Mouse (Mus musculus): ENCODE results near the gene Vinac1. TPM values are rescaled to one million over a fixed set of nuclear protein-coding genes. Genes with fewer than 3 reads are reported as not detected.

The Vinac1 gene
- total RNA-seq (2014; rRNA removed) = 1.8 and 2.3 TPM in 2 replicates
- polyA plus RNA-seq (2015; fragmentation: Nextera tagmentation; extraction: Ambion mirVana) = 0.94 and 1.1 TPM in 2 replicates

DNA sequence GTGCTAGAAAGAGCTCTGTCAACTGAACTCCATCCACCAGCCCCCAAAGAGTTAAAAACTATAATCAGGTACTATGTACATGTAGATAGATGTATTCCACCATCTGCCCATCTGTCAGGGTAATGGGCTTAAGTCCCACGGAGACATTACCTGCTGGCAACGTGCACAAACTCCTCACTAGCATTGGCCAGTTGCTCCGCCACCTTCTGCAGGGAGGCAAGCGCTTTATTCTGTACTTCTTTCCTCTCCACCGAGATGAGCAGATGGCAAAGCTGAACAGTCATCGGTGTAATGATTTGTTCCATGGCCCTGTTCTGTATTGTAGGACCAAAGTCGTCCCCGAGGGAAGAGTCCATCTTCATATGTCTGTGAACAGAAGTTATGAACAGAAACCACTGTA is at the start of gene Vinac1:
TSS of gene Vinac1 (minus strand) at position 362 of the 400 bp plus-strand sequence.
- Histone ChIP-seq H3K4me3 (ENCODE audit: low read depth, low read length) (no peak within 1 kb of the TSS), H3K27me3 (ENCODE audit: insufficient read depth, low read length) (no peaks in the 10 kb centered on the region), H3K27ac (ENCODE audit: low read depth, low read length) (no peak within 1 kb of the TSS), H3K9me3 (ENCODE audit: low read length) (no peaks in the 10 kb centered on the region), H3K4me2 (ENCODE audit: low read depth, low read length, poor library complexity, severe bottlenecking) (no peak within 1 kb of the TSS), H3K4me1 (ENCODE audit: insufficient read depth, low read length) (no peaks in the 10 kb centered on the region), H3K36me3 (ENCODE audit: insufficient read depth, low read length) (no peaks in the 10 kb centered on the region), H3K9ac (replicated peaks; ENCODE audit: low read length, poor library complexity, severe bottlenecking) (no peak within 1 kb of the TSS)
- TF ChIP-seq CTCF (IDR thresholded peaks at IDR 0.05) = no peak
- no peak for ATAC-seq (ENCODE audit: low FRiP score)
- 85% methylated on average over 8 of the region's 8 CpGs for WGBS
- peak; percentile 46 for DNase-seq (ENCODE audit: low spot score)

DNA sequence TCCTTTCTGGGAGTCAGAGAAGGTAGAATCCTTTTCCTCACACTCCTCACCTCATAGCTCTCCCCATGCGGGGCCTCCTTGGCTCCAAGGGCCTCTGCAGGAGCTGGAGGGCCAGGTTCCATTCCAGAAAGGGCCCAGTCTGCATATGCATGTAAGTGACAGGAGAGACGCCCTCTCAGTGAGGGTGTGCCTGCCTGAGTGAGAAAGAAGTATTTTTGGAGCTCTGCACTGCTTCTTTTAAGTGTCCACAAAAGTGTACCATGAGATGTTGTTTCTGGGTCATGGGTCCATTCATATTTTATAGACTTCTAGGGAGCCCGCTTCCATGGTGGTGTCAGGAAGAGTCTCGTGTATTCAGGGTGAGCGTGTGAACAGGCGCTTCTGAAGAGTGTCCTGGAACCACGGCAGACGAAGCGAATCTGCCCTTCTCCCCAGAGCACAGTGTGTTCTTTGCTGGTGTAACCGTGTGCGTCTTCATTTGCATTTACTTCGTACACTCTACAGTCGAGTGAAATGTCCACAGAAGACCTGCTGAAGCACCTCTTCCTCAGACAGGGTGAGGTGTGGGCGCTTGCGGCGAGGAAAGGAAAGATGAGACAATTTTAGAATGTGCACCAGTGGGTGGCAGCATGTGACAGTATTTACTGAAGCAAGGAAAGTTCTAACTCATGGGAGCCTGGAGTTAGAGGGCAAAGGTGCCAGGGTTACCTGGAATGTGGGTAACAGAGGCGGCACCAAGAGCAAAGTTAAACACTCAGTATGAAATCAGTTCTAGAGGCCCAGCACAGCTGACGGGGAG is 46.2 kb upstream of the Vinac1 start:
- no peaks in the 10 kb centered on the region for H3K9me3 ChIP-seq (ENCODE audit: low read length)
- 89% methylated on average over 18 of the region's 18 CpGs for WGBS
- peaks cover 44% of the 10 kb centered on the region for H3K36me3 ChIP-seq (ENCODE audit: insufficient read depth, low read length)
- H3K27ac ChIP-seq (ENCODE audit: low read depth, low read length) = no peak overlapping the region
- H3K9ac ChIP-seq (replicated peaks; ENCODE audit: low read length, poor library complexity, severe bottlenecking) = no peak overlapping the region
- H3K4me2 ChIP-seq (ENCODE audit: low read depth, low read length, poor library complexity, severe bottlenecking) = no peak overlapping the region
- no peaks in the 10 kb centered on the region for H3K27me3 ChIP-seq (ENCODE audit: insufficient read depth, low read length)
- H3K4me1 ChIP-seq (ENCODE audit: insufficient read depth, low read length) = no peaks in the 10 kb centered on the region
- no peak for ATAC-seq (ENCODE audit: low FRiP score)
- DNase-seq (ENCODE audit: low spot score) = no peak
- H3K4me3 ChIP-seq (ENCODE audit: low read depth, low read length) = no peak overlapping the region
- no peak for TF ChIP-seq CTCF (IDR thresholded peaks at IDR 0.05)

DNA sequence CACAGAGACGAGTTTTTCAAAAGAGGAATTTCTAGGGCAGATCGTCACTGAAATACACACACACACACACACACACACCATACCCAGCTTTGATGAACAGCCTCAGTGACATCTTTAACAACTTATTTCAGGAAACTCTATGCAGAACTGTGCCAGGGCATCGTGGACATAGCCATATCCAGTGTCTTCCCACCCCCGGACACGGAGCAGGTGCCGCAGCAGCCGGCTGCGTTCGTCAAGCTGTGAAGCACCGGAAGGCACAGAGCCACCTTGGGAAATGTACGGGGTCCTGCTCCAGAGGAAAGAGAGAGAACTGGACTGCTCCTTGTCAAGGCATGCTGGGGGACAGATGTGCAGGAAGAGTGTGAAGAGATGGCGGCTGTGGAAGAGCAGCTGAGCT is 44.8 kb upstream of the Vinac1 start:
- ATAC-seq (ENCODE audit: low FRiP score) (no peak), DNase-seq (ENCODE audit: low spot score) (no peak)
- no peak for TF ChIP-seq CTCF (IDR thresholded peaks at IDR 0.05)
- no peaks in the 10 kb centered on the region for H3K4me1 ChIP-seq (ENCODE audit: insufficient read depth, low read length)
- H3K36me3 ChIP-seq (ENCODE audit: insufficient read depth, low read length) = peaks cover 53% of the 10 kb centered on the region
- no peaks in the 10 kb centered on the region for H3K27me3 ChIP-seq (ENCODE audit: insufficient read depth, low read length)
- no peaks in the 10 kb centered on the region for H3K9me3 ChIP-seq (ENCODE audit: low read length)
- H3K4me2 ChIP-seq (ENCODE audit: low read depth, low read length, poor library complexity, severe bottlenecking) = no peak overlapping the region
- H3K4me3 ChIP-seq (ENCODE audit: low read depth, low read length) = no peak overlapping the region
- 94% methylated on average over 12 of the region's 12 CpGs for WGBS
- no peak overlapping the region for H3K9ac ChIP-seq (replicated peaks; ENCODE audit: low read length, poor library complexity, severe bottlenecking)
- no peak overlapping the region for H3K27ac ChIP-seq (ENCODE audit: low read depth, low read length)

DNA sequence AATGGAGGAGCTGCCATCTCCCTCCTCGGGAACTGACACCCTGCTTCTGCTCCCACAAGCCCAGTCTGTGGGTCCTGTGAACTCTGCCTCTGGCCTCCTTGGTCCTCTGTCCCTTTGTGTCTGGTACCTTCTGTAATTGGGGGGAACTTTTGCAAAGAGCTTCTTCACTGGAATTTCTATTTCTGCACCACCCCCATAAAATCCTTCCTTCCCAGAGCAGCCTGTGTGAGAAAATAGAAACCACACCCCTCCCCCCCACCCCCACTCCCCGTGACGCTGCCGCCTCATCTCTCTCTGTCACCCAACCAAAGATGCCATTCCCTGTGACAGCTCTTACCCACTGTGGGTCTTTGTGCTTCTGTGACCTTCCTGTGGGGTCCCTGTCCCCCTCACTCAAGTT is 42.4 kb upstream of the Vinac1 start:
- no peak for TF ChIP-seq CTCF (IDR thresholded peaks at IDR 0.05)
- no peak for ATAC-seq (ENCODE audit: low FRiP score)
- 90% methylated on average over 4 of the region's 4 CpGs for WGBS

DNA sequence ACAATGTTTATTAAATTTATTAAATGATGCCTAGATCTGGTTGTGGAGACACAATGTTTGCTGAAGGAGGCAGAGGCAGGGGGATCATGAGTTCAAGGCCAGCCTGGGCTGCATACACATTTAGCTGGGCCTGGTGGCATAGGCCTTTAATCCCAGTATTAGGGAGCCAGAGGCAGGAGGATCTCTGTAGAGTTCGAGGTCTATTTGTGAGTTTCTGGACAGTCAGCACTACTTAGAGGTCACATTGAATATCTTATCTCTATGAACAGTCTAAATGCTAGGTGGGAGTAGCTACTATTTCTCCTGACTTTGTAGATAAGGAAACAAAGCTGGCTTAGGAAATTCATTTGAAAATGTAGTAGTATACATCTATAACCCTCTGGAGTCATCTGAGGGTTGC is 39.5 kb upstream of the Vinac1 start:
- DNase-seq (ENCODE audit: low spot score) = no peak
- H3K9ac ChIP-seq (replicated peaks; ENCODE audit: low read length, poor library complexity, severe bottlenecking) = no peak overlapping the region
- no peak overlapping the region for H3K4me3 ChIP-seq (ENCODE audit: low read depth, low read length)
- peaks cover 36% of the 10 kb centered on the region for H3K36me3 ChIP-seq (ENCODE audit: insufficient read depth, low read length)
- H3K27ac ChIP-seq (ENCODE audit: low read depth, low read length) = no peak overlapping the region
- H3K4me2 ChIP-seq (ENCODE audit: low read depth, low read length, poor library complexity, severe bottlenecking) = no peak overlapping the region
- H3K4me1 ChIP-seq (ENCODE audit: insufficient read depth, low read length) = no peaks in the 10 kb centered on the region
- 96% methylated on average over 1 of the region's 1 CpGs for WGBS
- no peaks in the 10 kb centered on the region for H3K27me3 ChIP-seq (ENCODE audit: insufficient read depth, low read length)
- no peak for TF ChIP-seq CTCF (IDR thresholded peaks at IDR 0.05)
- no peak for ATAC-seq (ENCODE audit: low FRiP score)
- H3K9me3 ChIP-seq (ENCODE audit: low read length) = no peaks in the 10 kb centered on the region

More for the DNA sequence above, 42.4 kb upstream of the Vinac1 start:
- H3K36me3 ChIP-seq (ENCODE audit: insufficient read depth, low read length) = peaks cover 57% of the 10 kb centered on the region
- no peak overlapping the region for H3K9ac ChIP-seq (replicated peaks; ENCODE audit: low read length, poor library complexity, severe bottlenecking)
- DNase-seq (ENCODE audit: low spot score) = no peak
- no peaks in the 10 kb centered on the region for H3K4me1 ChIP-seq (ENCODE audit: insufficient read depth, low read length)
- no peaks in the 10 kb centered on the region for H3K27me3 ChIP-seq (ENCODE audit: insufficient read depth, low read length)
- H3K4me2 ChIP-seq (ENCODE audit: low read depth, low read length, poor library complexity, severe bottlenecking) = no peak overlapping the region
- no peaks in the 10 kb centered on the region for H3K9me3 ChIP-seq (ENCODE audit: low read length)
- no peak overlapping the region for H3K4me3 ChIP-seq (ENCODE audit: low read depth, low read length)
- no peak overlapping the region for H3K27ac ChIP-seq (ENCODE audit: low read depth, low read length)

DNA sequence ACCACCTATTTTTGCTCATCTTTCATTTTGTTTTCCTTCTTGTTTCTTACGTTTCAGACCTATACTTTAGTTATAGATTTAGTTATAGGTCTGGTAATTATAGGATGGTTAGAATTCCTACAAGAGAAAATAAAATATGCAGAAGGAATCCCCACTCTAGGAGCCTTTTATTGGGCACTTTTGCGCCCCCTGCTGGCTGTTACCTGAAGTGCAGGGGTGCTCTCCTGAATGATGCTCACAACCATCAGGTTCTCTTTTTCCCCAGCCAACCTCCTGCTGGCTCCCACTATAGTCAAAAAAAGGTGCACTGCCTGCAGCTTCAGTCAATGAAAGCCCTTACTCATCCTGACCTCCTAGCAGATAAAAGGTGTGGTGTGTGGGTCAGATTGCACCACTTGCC is 37.0 kb upstream of the Vinac1 start:
- TF ChIP-seq CTCF (IDR thresholded peaks at IDR 0.05) = peak; percentile 71
- Histone ChIP-seq H3K4me2 (ENCODE audit: low read depth, low read length, poor library complexity, severe bottlenecking) (no peak overlapping the region), H3K4me3 (ENCODE audit: low read depth, low read length) (no peak overlapping the region), H3K9me3 (ENCODE audit: low read length) (no peaks in the 10 kb centered on the region), H3K36me3 (ENCODE audit: insufficient read depth, low read length) (peaks cover 27% of the 10 kb centered on the region), H3K27ac (ENCODE audit: low read depth, low read length) (no peak overlapping the region), H3K9ac (replicated peaks; ENCODE audit: low read length, poor library complexity, severe bottlenecking) (no peak overlapping the region), H3K4me1 (ENCODE audit: insufficient read depth, low read length) (no peaks in the 10 kb centered on the region), H3K27me3 (ENCODE audit: insufficient read depth, low read length) (no peaks in the 10 kb centered on the region)
- DNase-seq (ENCODE audit: low spot score) (peak; percentile 23), ATAC-seq (ENCODE audit: low FRiP score) (no peak)
- 51% methylated on average over 2 of the region's 2 CpGs for WGBS

Data from midbrain, postnatal 0 days (tissue).